Mouse (Mus musculus): ENCODE data around the gene Ints1. TPM values are rescaled to one million over a fixed set of nuclear protein-coding genes. Genes with fewer than 3 reads are reported as not detected.

Ints1 gene
- total RNA-seq, 1 experiment from 2014 or later, result 61.9 TPM

- DNase-seq, result no peak
Observed at GRCm38 (mm10) chr5:139799801-139800590, 24.5 kb upstream of the Ints1 start.

GRCm38 (mm10) chr5:139799041-139799440, 23.6 kb upstream of the Ints1 start:
- DNase-seq, result no peak

DNA sequence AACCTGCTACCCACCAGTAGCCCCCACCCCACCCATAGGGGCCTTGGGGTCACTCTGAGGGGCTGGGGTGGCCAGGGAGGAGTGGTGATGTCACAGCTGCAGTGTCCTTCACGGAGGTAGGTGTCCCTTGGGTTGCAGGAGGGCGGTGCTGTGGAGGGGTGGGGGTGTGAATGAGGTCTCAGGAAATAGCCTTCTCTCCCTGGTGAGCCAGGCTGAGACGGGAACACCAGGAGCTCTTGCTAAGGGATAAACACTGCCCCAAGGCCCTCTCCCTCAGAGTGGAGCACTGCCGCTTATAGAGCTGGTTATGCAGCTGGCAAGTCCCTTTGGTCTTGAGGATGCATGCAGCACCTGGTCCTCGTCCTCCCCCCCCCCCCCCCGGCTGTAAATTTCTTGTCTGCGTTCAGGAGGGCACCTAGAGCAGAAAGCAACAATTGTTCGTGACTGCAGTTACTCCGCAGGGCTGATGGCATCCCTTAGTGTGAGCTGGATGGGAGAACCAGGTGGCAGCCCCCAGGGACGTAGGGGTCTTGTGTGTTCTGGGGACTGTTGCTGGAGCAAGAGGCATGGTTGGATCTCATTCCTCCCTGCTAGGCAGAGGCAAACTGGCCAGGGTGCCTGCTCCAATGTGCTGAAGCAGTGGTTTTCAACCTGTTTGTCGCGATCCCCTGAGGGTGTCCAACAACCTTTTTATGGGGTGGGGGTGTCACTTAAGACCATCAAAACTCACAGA, 22.9 kb upstream of the Ints1 start:
- no peak for DNase-seq

- DNase-seq, result peak; percentile 92
Observed at GRCm38 (mm10) chr5:139797473-139798167, 22.1 kb upstream of the Ints1 start.

- DNase-seq, result peak; percentile 86
Observed at GRCm38 (mm10) chr5:139796900-139797299, 21.4 kb upstream of the Ints1 start.

DNA sequence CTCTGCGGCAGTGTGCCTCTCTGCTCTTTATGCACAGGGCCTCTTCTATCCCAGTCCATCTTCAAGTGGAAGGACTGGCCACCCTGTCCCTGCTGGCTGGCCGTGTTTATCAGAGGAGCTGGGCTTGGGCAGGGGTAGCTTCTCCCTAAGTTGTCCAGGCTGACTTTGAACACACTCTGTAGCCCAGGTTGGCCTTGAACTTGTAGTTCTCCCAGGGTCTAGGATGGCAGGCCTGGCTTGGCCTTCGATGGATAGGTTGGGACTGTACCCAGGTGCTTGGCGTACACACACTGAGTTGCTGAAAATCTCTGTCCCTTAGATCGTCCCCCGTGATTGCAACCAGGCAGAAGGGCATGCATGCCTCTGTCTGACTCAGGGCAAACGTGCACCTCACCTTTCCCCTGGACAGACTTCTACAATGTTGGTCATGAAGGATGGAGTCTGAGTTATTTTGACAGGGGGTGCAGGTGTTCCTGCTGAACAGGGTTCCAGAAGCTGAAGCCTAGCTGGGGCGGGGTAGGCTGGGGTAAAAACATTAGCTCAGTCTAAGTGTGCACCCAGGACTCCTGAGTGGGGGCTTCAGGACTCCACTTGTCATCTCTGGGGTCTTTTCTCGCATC, 20.6 kb upstream of the Ints1 start:
- no peak for DNase-seq

- peak; percentile 68 for DNase-seq
Observed at GRCm38 (mm10) chr5:139794938-139795337, 19.5 kb upstream of the Ints1 start.

DNA sequence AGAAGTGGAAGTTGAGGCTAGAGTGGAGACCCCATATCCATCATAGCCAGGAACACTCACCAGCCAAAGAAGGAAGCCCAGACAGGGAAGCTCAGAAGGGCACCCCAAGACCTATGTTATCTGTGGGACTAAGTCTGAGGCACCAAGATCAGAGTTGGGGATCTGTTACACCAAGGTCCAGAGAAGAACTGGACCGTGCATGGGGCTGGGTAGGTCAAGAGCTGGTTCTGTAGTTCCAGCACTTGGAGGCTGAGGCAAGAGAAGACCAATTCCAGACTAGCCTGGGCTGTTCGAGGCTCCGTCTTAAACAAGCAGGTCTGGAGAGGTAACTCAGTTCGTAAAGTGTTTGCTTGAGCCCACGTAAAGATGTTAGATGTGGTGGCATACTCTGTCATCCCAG, 18.7 kb upstream of the Ints1 start:
- no peak for DNase-seq

DNA sequence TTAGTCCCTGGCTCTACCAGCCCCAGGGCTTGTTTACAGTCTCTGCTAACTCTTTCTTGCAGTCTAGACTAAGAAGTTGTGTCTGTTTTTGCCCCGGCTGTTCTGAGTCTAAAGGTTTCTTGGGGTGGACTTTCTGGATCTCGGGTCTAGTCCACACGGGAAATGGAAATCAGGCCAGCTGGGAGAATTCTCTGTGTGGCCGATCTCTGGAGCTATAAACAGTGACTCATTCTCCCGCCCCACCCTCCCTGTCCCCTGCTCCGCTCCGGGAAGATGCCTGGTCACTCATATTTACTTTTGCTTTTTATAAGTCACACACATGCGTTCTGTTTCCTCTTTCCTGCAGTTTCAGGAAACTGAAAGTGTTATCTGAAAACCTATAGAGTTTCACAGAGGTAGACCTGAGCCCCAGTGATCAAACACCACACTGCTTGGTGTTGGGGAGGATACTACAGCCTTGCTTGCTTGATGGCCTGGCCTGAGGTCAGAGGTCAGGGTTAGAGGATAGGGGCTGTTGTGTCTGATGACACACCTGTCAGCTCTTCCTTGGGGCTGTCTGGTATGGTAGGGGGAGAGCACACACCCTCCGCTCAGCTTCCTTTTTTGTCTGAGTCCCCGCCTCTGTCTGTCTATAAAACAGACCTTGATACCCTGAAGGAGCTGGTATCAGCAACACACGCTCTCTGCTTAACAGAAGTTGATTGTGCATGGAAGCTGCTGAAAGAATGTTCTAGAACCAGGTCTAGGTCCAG, 18.0 kb upstream of the Ints1 start:
- no peak for DNase-seq

- no peak for DNase-seq
Observed at GRCm38 (mm10) chr5:139792966-139793337, 17.5 kb upstream of the Ints1 start.

DNA sequence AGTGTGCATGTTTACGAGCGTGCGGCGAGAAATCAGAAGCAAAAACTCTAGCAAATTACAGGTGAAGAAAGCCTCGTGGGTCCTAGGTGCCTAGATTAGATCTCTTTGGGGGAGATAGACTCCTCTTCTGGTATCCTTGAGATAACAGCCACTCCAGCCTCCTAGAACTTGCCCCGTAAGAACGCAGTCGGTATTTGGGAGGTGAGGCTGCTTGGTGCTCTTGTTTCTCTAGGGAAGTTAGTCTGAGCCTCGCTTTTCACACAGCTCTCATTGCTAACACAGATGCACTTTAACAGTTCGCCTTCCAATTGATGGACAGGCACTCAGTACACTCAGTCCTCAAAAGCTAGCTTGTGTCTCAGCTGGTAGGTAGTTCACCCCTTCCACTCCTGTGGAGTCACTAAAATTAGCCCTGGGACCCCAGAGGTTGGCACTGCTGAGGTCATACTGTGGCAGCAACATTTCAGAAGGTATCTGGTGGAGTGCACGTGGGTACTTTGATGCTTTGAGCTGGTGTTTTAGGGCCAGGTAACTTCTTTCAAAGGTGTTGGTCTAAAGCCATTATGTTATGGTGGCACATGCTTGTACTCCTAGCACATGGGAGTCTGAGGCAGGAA, 16.8 kb upstream of the Ints1 start:
- DNase-seq, result no peak

DNA sequence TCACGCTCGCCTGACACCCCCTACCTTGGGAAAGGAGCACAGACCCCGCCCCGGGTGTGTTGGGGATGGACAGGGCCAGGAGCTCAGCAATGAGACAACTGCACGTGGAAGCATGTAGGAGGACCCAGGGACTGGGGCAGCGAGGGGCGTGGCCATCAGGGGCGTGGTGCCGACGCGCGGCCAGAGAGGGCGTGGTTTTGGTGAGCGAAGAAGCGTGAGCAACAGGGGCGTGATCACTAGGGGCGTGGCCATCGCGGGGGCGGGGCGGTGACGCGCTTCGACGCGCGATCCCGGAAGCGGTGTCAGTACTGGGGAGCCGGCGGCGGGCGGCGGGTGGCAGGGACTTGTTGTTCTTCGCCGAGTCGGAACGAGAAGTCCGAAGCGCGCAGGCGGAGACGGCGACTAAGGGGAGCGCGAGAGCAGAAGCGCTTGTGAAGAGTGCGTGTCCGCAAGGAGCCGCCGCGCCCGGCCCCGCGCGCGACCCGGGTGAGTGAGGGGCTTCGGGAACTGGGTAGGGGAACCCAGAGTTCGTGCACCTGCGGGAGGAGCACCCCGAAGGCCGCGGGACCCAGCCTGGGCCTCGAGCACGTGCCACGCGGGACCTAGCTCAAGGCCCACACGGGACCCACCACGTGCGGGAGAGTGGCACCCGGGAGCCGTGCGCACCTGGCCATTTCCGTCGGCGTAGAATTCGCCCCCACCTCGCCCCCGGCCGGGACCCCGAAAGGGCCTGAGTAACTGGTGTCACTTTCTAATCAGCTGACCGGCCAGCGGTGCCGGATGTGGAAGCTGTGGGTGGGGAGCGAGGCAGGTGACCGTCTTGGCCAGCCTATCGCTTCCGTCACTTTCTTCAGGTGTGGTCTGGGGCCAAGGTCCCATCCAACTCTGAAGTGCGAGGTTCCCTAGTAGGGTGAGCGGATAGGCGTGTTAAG, 16.0 kb upstream of the Ints1 start, which contains the start of gene Mafk:
Gene Mafk (plus strand): TSS at position 287 of the 932 bp plus-strand sequence.
- DNase-seq, result peak; percentile 99

- DNase-seq, result no peak
Observed at GRCm38 (mm10) chr5:139789466-139789865, 14.0 kb upstream of the Ints1 start.

DNA sequence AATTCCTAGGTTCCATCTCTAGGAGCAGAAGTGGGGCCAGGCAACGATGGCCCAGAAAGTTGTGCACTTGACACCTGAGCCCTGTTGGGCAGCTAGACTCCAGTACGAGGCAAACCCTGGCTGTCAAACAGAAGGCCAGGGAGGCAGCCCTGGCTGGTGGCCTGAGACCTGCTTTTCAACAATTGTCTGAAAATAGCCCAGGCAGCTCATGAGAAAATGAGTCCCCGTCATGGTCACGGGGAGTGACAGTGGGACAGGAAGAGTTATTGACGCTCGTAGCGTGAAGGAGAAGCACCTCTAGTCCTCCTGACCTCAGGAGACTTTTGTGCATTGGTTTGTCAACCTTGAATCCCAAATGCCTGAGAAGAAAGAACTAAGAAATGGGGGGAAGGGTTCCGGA, 5.9 kb upstream of the Ints1 start:
- DNase-seq, result no peak

GRCm38 (mm10) chr5:139776966-139777365, 1.5 kb upstream of the Ints1 start:
- DNase-seq, result no peak

- no peak for DNase-seq
Observed at GRCm38 (mm10) chr5:139768216-139768615, 7.3 kb downstream of the Ints1 start.

DNA sequence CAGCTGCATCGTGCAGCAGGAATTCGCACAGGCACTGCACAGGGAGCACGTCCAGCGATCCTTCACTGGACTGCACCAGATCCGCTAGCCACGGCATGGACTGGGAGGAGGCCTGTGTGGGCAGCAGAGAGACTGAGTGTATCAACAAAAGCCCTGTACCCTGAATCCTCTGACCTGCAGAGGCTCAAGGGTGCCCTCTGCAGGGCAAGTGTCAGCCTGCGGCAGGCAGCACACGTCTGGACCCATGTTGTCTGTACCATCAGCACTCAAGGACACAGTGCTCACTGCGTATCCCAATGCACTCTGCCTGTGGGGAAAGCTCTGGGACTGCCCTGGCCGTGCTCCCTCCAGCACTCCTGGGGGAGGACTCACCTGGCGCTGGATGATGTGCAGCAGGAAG, 11.2 kb downstream of the Ints1 start:
- DNase-seq, result no peak

GRCm38 (mm10) chr5:139758096-139758495, 17.4 kb downstream of the Ints1 start:
- DNase-seq, result no peak

GRCm38 (mm10) chr5:139756586-139756985, 18.9 kb downstream of the Ints1 start:
- DNase-seq, result no peak

DNA sequence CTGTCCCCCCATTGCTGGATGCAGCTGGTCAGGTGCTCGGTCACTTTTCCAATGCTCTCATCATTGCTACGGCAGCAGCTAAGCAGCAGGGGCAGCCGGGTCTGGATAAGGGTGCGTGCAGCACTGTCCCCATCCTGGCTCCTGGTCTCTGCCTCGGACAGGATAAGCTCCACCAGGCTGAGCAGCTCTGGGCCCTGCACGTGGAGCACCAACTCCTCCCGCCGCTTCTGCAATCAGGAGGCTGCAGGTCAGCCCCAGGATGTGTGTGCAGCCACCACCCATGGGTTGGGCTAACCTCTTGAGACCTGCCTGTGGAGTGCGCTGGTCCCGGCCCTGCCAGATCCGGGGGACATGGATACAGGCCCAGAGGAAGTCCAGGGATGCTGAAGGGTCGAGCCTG, 19.3 kb downstream of the Ints1 start:
- no peak for DNase-seq
